Mouse (Mus musculus) ES-Bruce4 (cell line): ENCODE results near the gene Smurf2.

Experiments
- CTCF ChIP-seq: IDR thresholded peaks from one replicate; pipeline ENCODE4 v1.8.1; 2011; ENCODE audit warnings: low read depth, low read length
- EP300 ChIP-seq: IDR thresholded peaks from 2 replicates; pipeline ENCODE4 v1.6.1; 2011; ENCODE audit warnings: low read depth, low read length; ENCODE audit not compliant: insufficient read depth
- POLR2A ChIP-seq: IDR thresholded peaks from one replicate; pipeline ENCODE4 v1.8.1; 2011; ENCODE audit warnings: low read length; ENCODE audit not compliant: insufficient read depth

DNA sequence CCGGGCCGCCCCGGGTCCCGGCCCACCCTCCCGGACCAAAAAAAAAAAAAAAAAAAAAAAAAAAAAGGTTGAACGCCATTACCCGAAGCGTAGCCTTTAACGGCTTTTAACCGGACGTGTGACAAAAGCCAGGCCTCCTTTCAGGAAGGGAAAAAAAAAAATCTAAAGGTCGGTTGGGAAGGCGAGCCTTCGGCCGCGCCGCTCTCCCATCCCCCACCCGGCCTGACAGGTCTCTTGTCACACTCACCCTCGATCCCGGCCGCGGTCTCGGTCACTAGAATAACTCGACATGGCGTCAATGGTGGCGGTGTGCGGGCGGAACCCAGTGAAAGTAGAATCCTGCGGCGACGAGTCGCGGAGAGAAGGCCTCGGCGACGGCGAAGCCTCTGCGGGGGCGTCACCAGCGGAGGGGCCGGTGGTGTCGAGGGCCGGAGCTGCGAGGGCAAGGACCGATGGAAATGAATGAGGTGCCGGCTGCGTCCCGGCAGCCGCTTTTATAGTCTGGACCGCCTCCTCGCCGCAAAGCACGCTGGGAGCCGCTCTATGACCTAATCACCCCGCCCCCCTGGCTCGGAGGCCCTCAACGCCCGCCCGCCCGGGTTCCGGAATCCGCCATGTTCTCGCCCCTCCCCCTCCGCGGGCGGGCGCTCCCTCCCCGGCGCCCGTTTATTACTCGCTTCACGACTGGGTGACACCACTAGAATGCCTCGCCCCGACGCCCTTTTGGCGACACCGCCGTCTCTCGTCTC lies 132.3 kb downstream of the Smurf2 start:
- TF ChIP-seq CTCF (no peak), POLR2A (peak; percentile 96), EP300 (no peak)
